Mouse (Mus musculus) kidney, embryonic 14.5 days (tissue): ENCODE data around the gene Rbms1. TPM values are rescaled to one million over a fixed set of nuclear protein-coding genes. Genes with fewer than 3 reads are reported as not detected.

Experiments
- ATAC-seq: fragments of 200-750 bp; cut with Nextera tagmentation; 2 replicates; pipeline ENCODE4 v1.8.0; 2017; ENCODE audit warnings: moderate number of reproducible peaks, mild to moderate bottlenecking, moderate TSS enrichment, moderate library complexity; ENCODE audit not compliant: low FRiP score, low TSS enrichment
- H3K27ac ChIP-seq: fragments of 300-500 bp; sonication (generic); 2 replicates; pipeline ENCODE4 v1.5.1; 2014; ENCODE audit warnings: low read depth, mild to moderate bottlenecking, low read length, moderate library complexity, mixed read lengths
- H3K27me3 ChIP-seq: fragments of 300-500 bp; sonication (generic); 2 replicates; pipeline ENCODE4 v1.6.1; 2014; ENCODE audit warnings: mild to moderate bottlenecking, low read length; ENCODE audit not compliant: control insufficient read depth, insufficient read depth
- H3K36me3 ChIP-seq: fragments of 300-500 bp; sonication (generic); 2 replicates; pipeline ENCODE4 v1.6.1; 2014; ENCODE audit warnings: low read length, mixed read lengths; ENCODE audit not compliant: control insufficient read depth, insufficient read depth
- H3K4me1 ChIP-seq: fragments of 300-500 bp; sonication (generic); 2 replicates; pipeline ENCODE4 v1.6.1; 2014; ENCODE audit warnings: low read length, mixed read lengths; ENCODE audit not compliant: control insufficient read depth, insufficient read depth
- H3K4me2 ChIP-seq: fragments of 300-500 bp; sonication (generic); replicated peaks from 2 replicates; pipeline ENCODE4 v1.6.1; 2014; ENCODE audit warnings: low read depth, mild to moderate bottlenecking, low read length
- H3K4me3 ChIP-seq: fragments of 300-500 bp; sonication (generic); 2 replicates; pipeline ENCODE4 v1.5.1; 2014; ENCODE audit warnings: mild to moderate bottlenecking, low read length
- H3K9ac ChIP-seq: fragments of 300-500 bp; sonication (generic); 2 replicates; pipeline ENCODE4 v1.6.1; 2014; ENCODE audit warnings: low read depth, mild to moderate bottlenecking, low read length, moderate library complexity
- H3K9me3 ChIP-seq: fragments of 300-500 bp; sonication (generic); 2 replicates; pipeline ENCODE4 v1.6.1; 2016; ENCODE audit warnings: low read length; ENCODE audit not compliant: control insufficient read depth
- WGBS: fragments of 180-500 bp; shearing (Covaris S2); extraction: QIAGEN DNeasy Blood & Tissue Kit; methylation state at CpG from one replicate; pipeline ENCODE4 v1.1.7; 2014; 5-methylcytosine and 5-hydroxymethylcytosine counted together
- polyA plus RNA-seq: library from polyadenylated mRNA; unstranded; fragments of >200 nt; fragmentation: Nextera tagmentation; extraction: Ambion mirVana; gene quantifications from 2 replicates; pipeline ENCODE4 v1.2.1, GENCODE M21; 2014

Rbms1 gene
- polyA plus RNA-seq, 1 experiment from 2014 or later, result 115 TPM

GRCm38 (mm10) chr2:60744674-60745073 lies 218.3 kb downstream of the Rbms1 start:
- Histone ChIP-seq H3K4me2 (no peak overlapping the region), H3K9ac (no peak overlapping the region), H3K27me3 (no peaks in the 10 kb centered on the region), H3K27ac (no peak overlapping the region), H3K4me3 (no peak overlapping the region), H3K36me3 (no peaks in the 10 kb centered on the region; the same call in 1 of the 2 replicates), H3K9me3 (no peaks in the 10 kb centered on the region), H3K4me1 (no peaks in the 10 kb centered on the region)
- WGBS, result 87% methylated on average over 3 of the region's 3 CpGs
- no peak for ATAC-seq

- Histone ChIP-seq H3K27me3 (no peaks in the 10 kb centered on the region), H3K4me3 (no peak overlapping the region)
These were observed 223.4 kb downstream of the Rbms1 start for GRCm38 (mm10) chr2:60739389-60740137.

GRCm38 (mm10) chr2:60730929-60731328 lies 232.1 kb downstream of the Rbms1 start:
- Histone ChIP-seq H3K9me3 (no peaks in the 10 kb centered on the region), H3K36me3 (no peaks in the 10 kb centered on the region), H3K4me1 (peaks cover 15% of the 10 kb centered on the region), H3K9ac (no peak overlapping the region), H3K4me3 (no peak overlapping the region), H3K27ac (no peak overlapping the region), H3K4me2 (no peak overlapping the region), H3K27me3 (no peaks in the 10 kb centered on the region)
- ATAC-seq, result no peak
- 56% methylated on average over 6 of the region's 6 CpGs for WGBS

More at GRCm38 (mm10) chr2:60739389-60740137, 223.4 kb downstream of the Rbms1 start:
- H3K9ac ChIP-seq, result no peak overlapping the region
- H3K36me3 ChIP-seq, result no peaks in the 10 kb centered on the region
- H3K9me3 ChIP-seq, result no peaks in the 10 kb centered on the region
- no peak overlapping the region for H3K4me2 ChIP-seq
- H3K27ac ChIP-seq, result no peak overlapping the region
- 80% methylated on average over 10 of the region's 10 CpGs for WGBS
- no peaks in the 10 kb centered on the region for H3K4me1 ChIP-seq
- no peak for ATAC-seq

- Histone ChIP-seq H3K4me1 (peaks cover 15% of the 10 kb centered on the region), H3K9me3 (no peaks in the 10 kb centered on the region), H3K27me3 (no peaks in the 10 kb centered on the region), H3K9ac (no peak overlapping the region), H3K27ac (peak overlapping the region; percentile 73; the same call in 1 of the 2 replicates), H3K36me3 (no peaks in the 10 kb centered on the region), H3K4me3 (no peak overlapping the region), H3K4me2 (0 out of 2 replicates have a peak overlapping the region, but pooled peaks have one; percentile 12)
- peak; percentile 81 for ATAC-seq
- 10% methylated on average over 3 of the region's 3 CpGs for WGBS
These were observed 233.0 kb downstream of the Rbms1 start for GRCm38 (mm10) chr2:60730024-60730423.

DNA sequence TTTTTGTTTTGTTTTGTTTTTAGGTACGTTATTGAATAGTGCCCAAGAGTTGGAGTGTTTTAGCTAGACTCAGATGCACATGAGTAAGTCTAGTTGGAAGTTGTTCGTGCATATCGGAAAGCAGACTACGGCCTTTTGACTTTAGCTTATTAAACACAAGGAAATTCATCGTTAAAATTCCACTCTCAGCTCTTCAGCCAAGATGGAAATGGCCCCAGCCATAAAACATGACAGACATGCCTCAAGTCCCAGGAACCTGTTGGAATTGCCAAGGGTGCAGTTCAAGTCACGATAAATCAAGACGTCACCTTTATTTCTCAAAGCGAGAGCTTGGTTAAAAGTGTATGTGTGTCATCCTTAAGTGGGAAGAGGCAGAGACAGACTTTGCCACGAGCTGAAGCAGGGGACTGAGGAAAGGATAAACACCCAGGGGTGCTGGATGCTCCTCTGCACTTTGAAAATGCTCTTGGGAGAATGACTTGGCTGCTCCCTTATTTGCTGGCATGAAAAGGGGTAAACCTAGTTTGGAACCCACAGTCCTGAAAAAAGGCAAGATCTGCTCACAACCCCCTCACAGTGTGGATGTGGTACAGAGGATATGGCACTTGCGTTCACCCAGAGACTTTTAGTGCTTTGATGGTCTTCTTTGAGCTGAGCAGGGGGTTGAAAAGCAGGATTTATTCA lies 233.9 kb downstream of the Rbms1 start:
- H3K4me2 ChIP-seq, result no peak overlapping the region
- no peak overlapping the region for H3K9ac ChIP-seq
- peak; percentile 41; the same call in 1 of the 2 replicates for ATAC-seq
- H3K4me1 ChIP-seq, result peaks cover 15% of the 10 kb centered on the region
- 13% methylated on average over 10 of the region's 10 CpGs for WGBS
- H3K27me3 ChIP-seq, result no peaks in the 10 kb centered on the region
- H3K9me3 ChIP-seq, result no peaks in the 10 kb centered on the region
- H3K27ac ChIP-seq, result peak overlapping the region; percentile 73; the same call in 1 of the 2 replicates
- no peaks in the 10 kb centered on the region for H3K36me3 ChIP-seq
- H3K4me3 ChIP-seq, result no peak overlapping the region

GRCm38 (mm10) chr2:60724660-60725059 lies 238.3 kb downstream of the Rbms1 start:
- H3K27me3 ChIP-seq, result no peaks in the 10 kb centered on the region
- H3K27ac ChIP-seq, result no peak overlapping the region
- no peaks in the 10 kb centered on the region for H3K36me3 ChIP-seq
- no peak overlapping the region for H3K4me3 ChIP-seq
- H3K4me1 ChIP-seq, result peaks cover 10% of the 10 kb centered on the region
- H3K9ac ChIP-seq, result no peak overlapping the region
- ATAC-seq, result no peak
- 73% methylated on average over 2 of the region's 2 CpGs for WGBS
- no peaks in the 10 kb centered on the region for H3K9me3 ChIP-seq
- H3K4me2 ChIP-seq, result no peak overlapping the region

DNA sequence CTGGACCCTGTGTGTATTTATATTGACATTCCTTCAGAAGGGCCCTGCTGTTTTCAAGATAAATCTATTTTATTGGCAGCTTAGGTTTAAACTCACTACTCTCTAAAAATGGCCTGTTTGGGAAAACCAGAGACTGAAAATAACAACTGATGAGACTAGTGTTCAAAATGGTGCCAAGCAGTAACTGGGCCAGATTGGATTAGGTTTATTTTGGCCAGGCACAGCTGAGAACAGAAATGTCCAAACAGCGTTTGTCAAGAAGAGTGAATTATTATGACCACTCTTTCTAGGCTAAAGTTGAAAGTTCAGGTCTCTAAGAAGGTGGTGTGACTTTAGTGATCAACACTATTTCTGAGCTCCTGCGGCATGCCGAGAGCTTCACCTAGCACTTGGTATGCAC lies 240.0 kb downstream of the Rbms1 start:
- Histone ChIP-seq H3K9me3 (no peaks in the 10 kb centered on the region), H3K9ac (no peak overlapping the region), H3K27me3 (no peaks in the 10 kb centered on the region), H3K4me1 (no peaks in the 10 kb centered on the region), H3K4me2 (no peak overlapping the region), H3K27ac (no peak overlapping the region), H3K36me3 (no peaks in the 10 kb centered on the region), H3K4me3 (no peak overlapping the region)
- no peak for ATAC-seq
- WGBS, result 82% methylated on average over 3 of the region's 3 CpGs

GRCm38 (mm10) chr2:60722514-60722913 lies 240.5 kb downstream of the Rbms1 start, which contains the start of gene Itgb6:
TSS of gene Itgb6 (minus strand) at chr2:60722643.
- no peaks in the 10 kb centered on the region for H3K9me3 ChIP-seq
- no peak within 1 kb of the TSS for H3K4me3 ChIP-seq
- H3K36me3 ChIP-seq, result no peaks in the 10 kb centered on the region
- ATAC-seq, result no peak
- H3K4me2 ChIP-seq, result no peak within 1 kb of the TSS
- 0 out of 2 replicates have a peak, but pooled peaks cover 1% of the 10 kb centered on the region for H3K4me1 ChIP-seq
- 77% methylated on average over 14 of the region's 14 CpGs for WGBS
- no peaks in the 10 kb centered on the region for H3K27me3 ChIP-seq
- no peak within 1 kb of the TSS for H3K9ac ChIP-seq
- H3K27ac ChIP-seq, result no peak within 1 kb of the TSS

DNA sequence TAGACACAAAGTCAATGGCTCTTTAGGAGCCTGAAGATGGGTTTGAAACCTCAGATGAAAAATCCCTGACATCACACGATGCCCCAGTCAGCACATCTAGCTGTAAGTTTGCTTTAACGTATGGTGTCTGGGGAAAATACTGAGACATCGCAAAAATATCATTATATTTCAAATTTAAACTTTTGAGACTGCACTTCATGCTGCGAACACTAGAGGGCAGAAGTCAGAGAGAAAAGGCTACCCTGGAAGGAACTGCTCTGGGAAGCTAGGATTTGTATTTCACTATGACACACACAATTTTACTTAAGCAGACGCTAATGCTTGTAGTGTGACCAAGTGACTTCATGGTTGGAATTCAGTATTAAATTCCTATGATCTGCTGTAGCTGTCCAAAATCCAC lies 242.1 kb downstream of the Rbms1 start:
- Histone ChIP-seq H3K4me1 (0 out of 2 replicates have a peak, but pooled peaks cover 3% of the 10 kb centered on the region), H3K4me3 (no peak overlapping the region), H3K36me3 (no peaks in the 10 kb centered on the region), H3K27me3 (no peaks in the 10 kb centered on the region), H3K4me2 (no peak overlapping the region), H3K9me3 (no peaks in the 10 kb centered on the region), H3K9ac (no peak overlapping the region), H3K27ac (no peak overlapping the region)
- ATAC-seq, result no peak
- WGBS, result 33% methylated on average over 5 of the region's 5 CpGs
